Mouse (Mus musculus) forebrain, embryonic 11.5 days (tissue): ENCODE results near the gene Nr2c2. TPM values are rescaled to one million over a fixed set of nuclear protein-coding genes. Genes with fewer than 3 reads are reported as not detected.
A peak's percentile ranks its signal among the peaks of the same experiment; 100 is the strongest.

Experiments used
- ATAC-seq: fragments of 200-750 bp; cut with Nextera tagmentation; replicated peaks from 2 replicates; pipeline ENCODE4 v1.8.0; 2017; ENCODE audit warnings: moderate TSS enrichment; ENCODE audit not compliant: low FRiP score
- DNase-seq: peaks from one replicate; pipeline ENCODE4 v3.0.0-alpha.2; 2017; ENCODE audit warnings: low spot score
- H3K27ac ChIP-seq: fragments of 300-500 bp; sonication (generic); 2 replicates; pipeline ENCODE4 v1.5.1; 2014; ENCODE audit warnings: low read depth, low read length
- H3K27me3 ChIP-seq: fragments of 300-500 bp; sonication (generic); 2 replicates; pipeline ENCODE4 v1.6.1; 2014; ENCODE audit warnings: mild to moderate bottlenecking, low read length, mixed read lengths; ENCODE audit not compliant: control insufficient read depth, insufficient read depth
- H3K36me3 ChIP-seq: fragments of 300-500 bp; sonication (generic); 2 replicates; pipeline ENCODE4 v1.6.1; 2014; ENCODE audit warnings: mild to moderate bottlenecking, low read length, moderate library complexity, mixed read lengths; ENCODE audit not compliant: control insufficient read depth, insufficient read depth
- H3K4me1 ChIP-seq: fragments of 300-500 bp; sonication (generic); replicated peaks from 2 replicates; pipeline ENCODE4 v1.6.1; 2014; ENCODE audit warnings: low read length, mixed read lengths; ENCODE audit not compliant: control insufficient read depth, insufficient read depth
- H3K4me2 ChIP-seq: fragments of 300-500 bp; sonication (generic); 2 replicates; pipeline ENCODE4 v1.6.1; 2014; ENCODE audit warnings: low read depth, mild to moderate bottlenecking, low read length, moderate library complexity, mixed read lengths; ENCODE audit not compliant: severe bottlenecking
- H3K4me3 ChIP-seq: fragments of 300-500 bp; sonication (generic); 2 replicates; pipeline ENCODE4 v1.5.1; 2014; ENCODE audit warnings: low read depth, low read length
- H3K9ac ChIP-seq: fragments of 300-500 bp; sonication (generic); 2 replicates; pipeline ENCODE4 v1.6.1; 2014; ENCODE audit warnings: low read length
- H3K9me3 ChIP-seq: fragments of 300-500 bp; sonication (generic); 2 replicates; pipeline ENCODE4 v1.6.1; 2016; ENCODE audit warnings: low read length, mixed read lengths; ENCODE audit not compliant: control insufficient read depth
- WGBS: fragments of 180-500 bp; shearing (Covaris S2); extraction: QIAGEN DNeasy Blood & Tissue Kit; methylation state at CpG from one replicate; pipeline ENCODE4 v1.1.7; 2014; 5-methylcytosine and 5-hydroxymethylcytosine counted together
- polyA plus RNA-seq: library from polyadenylated mRNA; unstranded; fragments of >200 nt; fragmentation: Nextera tagmentation; extraction: Ambion mirVana; gene quantifications from 2 replicates; pipeline ENCODE4 v1.2.1, GENCODE M21; 2014

Gene Nr2c2
- polyA plus RNA-seq, 1 experiment from 2014 or later: 38.5 TPM

GRCm38 (mm10) chr6:92133617-92134016, 42.4 kb downstream of the Nr2c2 start:
- no peaks in the 10 kb centered on the region for H3K9me3 ChIP-seq
- H3K36me3 ChIP-seq: peaks cover 2% of the 10 kb centered on the region; the same call in 1 of the 2 replicates
- no peak overlapping the region for H3K27ac ChIP-seq
- 97% methylated on average over 2 of the region's 2 CpGs for WGBS
- no peaks in the 10 kb centered on the region for H3K4me1 ChIP-seq
- DNase-seq (no peak), ATAC-seq (no peak)
- no peaks in the 10 kb centered on the region for H3K27me3 ChIP-seq
- H3K9ac ChIP-seq: no peak overlapping the region
- H3K4me2 ChIP-seq: no peak overlapping the region
- H3K4me3 ChIP-seq: no peak overlapping the region

- H3K27ac ChIP-seq: no peak overlapping the region
- 84% methylated on average over 2 of the region's 2 CpGs for WGBS
These were observed 45.2 kb downstream of the Nr2c2 start for GRCm38 (mm10) chr6:92136356-92136755.

DNA sequence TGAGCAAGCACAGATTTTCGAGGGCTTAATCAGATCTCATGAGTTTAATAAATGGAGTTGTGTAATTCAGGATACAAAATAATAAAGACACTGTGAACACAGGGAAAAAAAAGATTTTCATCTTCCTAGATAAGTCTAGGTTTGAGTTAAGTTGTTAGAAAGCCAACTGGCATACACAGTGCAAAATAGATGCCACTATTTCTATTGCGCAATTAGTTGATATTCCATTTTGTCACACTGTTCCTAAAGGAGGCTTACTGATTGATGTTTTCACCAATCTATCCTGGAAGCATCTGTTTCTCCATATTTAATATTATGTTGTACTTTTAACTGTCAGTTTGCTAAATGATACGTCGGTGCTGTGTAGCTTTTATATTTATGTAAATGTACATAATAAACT, 54.7 kb downstream of the Nr2c2 start:
- no peak overlapping the region for H3K4me3 ChIP-seq
- no peak overlapping the region for H3K4me2 ChIP-seq
- H3K27ac ChIP-seq: no peak overlapping the region
- ATAC-seq (no peak), DNase-seq (no peak)
- H3K4me1 ChIP-seq: no peaks in the 10 kb centered on the region
- no peaks in the 10 kb centered on the region for H3K9me3 ChIP-seq
- peaks cover 4% of the 10 kb centered on the region for H3K36me3 ChIP-seq
- WGBS: 95% methylated on average over 4 of the region's 4 CpGs
- no peak overlapping the region for H3K9ac ChIP-seq
- no peaks in the 10 kb centered on the region for H3K27me3 ChIP-seq

More at GRCm38 (mm10) chr6:92136356-92136755, 45.2 kb downstream of the Nr2c2 start:
- ATAC-seq (no peak), DNase-seq (no peak)
- Histone ChIP-seq H3K4me3 (no peak overlapping the region), H3K36me3 (peaks cover 2% of the 10 kb centered on the region; the same call in 1 of the 2 replicates), H3K4me1 (no peaks in the 10 kb centered on the region), H3K9me3 (no peaks in the 10 kb centered on the region), H3K27me3 (no peaks in the 10 kb centered on the region), H3K9ac (no peak overlapping the region), H3K4me2 (no peak overlapping the region)

DNA sequence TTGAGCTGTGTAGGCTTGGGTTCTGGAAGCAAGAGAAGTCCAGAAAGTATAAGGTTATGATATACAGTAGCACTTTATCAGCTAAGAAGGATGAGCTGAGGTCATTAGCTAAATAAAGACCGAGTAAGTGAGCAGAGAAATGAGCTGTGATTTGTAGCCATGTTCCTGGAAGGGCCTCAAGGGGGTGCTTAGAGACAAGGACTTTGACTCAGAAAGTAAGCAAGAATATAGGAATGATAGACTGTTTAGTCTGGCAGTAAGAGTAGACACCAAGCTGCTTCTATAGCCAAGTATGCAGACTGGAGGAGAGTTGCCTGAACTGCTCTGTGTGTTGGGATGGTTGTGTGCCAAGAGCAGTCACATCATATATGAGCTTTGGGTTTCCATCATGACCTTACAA, 62.6 kb downstream of the Nr2c2 start:
- Histone ChIP-seq H3K27me3 (no peaks in the 10 kb centered on the region), H3K36me3 (peaks cover 6% of the 10 kb centered on the region), H3K9me3 (no peaks in the 10 kb centered on the region), H3K9ac (no peak overlapping the region), H3K4me3 (no peak overlapping the region), H3K4me1 (no peaks in the 10 kb centered on the region), H3K27ac (no peak overlapping the region), H3K4me2 (no peak overlapping the region)
- no peak for DNase-seq
- 93% methylated on average over 1 of the region's 1 CpGs for WGBS
- ATAC-seq: no peak

DNA sequence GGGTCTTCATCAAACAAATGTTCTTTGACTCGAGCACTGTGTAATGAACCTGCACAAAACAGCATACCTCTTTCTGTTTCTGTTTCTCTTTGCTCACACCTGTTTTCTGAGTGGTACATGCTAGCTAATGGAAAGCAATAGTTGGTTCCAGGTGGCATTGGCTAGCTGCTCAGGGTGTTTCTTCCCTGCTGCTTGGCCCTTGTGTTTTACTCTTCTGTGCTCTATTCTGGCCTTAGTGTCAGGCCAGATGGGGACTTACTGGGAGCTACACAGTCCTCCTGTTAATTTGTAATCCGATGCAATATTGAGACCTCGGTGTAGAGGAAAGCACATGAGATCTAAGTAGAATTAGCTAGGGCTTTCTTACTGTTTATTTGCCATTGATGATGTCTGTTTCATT, 67.6 kb downstream of the Nr2c2 start:
- Histone ChIP-seq H3K36me3 (peaks cover 8% of the 10 kb centered on the region), H3K4me3 (no peak overlapping the region), H3K9ac (no peak overlapping the region), H3K27ac (no peak overlapping the region), H3K4me2 (no peak overlapping the region), H3K9me3 (no peaks in the 10 kb centered on the region), H3K4me1 (no peaks in the 10 kb centered on the region), H3K27me3 (no peaks in the 10 kb centered on the region)
- no peak for DNase-seq
- ATAC-seq: no peak
- WGBS: 89% methylated on average over 3 of the region's 3 CpGs

GRCm38 (mm10) chr6:92162724-92163123, 71.5 kb downstream of the Nr2c2 start:
- Histone ChIP-seq H3K9ac (no peak overlapping the region), H3K27me3 (no peaks in the 10 kb centered on the region), H3K4me1 (no peaks in the 10 kb centered on the region), H3K9me3 (no peaks in the 10 kb centered on the region), H3K27ac (no peak overlapping the region), H3K4me3 (no peak overlapping the region), H3K4me2 (no peak overlapping the region), H3K36me3 (peaks cover 16% of the 10 kb centered on the region)
- no peak for DNase-seq
- ATAC-seq: no peak
- 97% methylated on average over 1 of the region's 1 CpGs for WGBS

DNA sequence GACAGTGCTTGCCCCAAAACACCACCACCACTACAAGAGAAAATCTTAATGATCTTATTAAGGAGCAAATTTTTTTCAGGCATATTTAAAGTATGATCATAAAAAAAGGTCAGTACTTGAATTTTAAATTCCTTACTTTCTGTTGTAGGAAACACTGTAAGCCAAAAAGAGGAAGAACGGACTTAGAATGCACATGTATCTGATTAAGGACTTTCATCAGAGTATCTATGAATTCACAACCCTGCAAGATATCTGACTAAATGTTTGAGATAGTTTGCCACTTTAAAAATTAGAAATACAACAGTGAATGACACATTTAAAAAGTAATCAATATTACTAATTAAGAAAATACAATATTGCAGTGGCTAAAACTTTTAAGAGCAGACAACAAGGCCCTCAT, 85.3 kb downstream of the Nr2c2 start:
- Histone ChIP-seq H3K9me3 (no peaks in the 10 kb centered on the region), H3K36me3 (no peaks in the 10 kb centered on the region; the same call in 1 of the 2 replicates), H3K4me1 (no peaks in the 10 kb centered on the region), H3K27me3 (no peaks in the 10 kb centered on the region), H3K27ac (no peak overlapping the region), H3K4me3 (no peak overlapping the region), H3K4me2 (no peak overlapping the region), H3K9ac (no peak overlapping the region)
- 97% methylated on average over 1 of the region's 1 CpGs for WGBS
- no peak for DNase-seq
- no peak for ATAC-seq

DNA sequence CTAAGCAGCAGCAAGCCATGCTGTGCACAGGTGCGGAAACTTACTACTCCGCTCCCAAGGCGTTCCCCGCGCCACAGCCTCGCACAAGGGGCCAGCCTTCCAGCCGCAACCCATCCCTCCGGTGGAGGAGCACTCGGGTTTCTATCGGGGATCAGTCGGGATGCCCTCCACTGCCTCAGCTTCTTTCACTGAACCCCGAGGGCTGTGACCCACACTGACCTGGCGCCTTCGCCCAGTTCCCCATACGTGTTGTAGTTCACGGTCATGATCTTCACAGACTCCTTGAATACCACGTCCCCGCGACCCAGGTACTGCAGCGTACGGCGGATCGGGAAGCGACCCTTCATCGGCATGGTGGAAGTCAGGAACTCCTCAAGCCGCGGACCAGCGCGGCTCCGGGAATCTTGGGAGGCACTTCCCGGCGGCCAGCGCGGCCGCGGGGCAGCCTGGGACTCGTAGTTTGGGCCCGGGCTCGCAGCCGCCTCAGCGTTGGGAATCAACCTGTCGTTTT, 92.5 kb downstream of the Nr2c2 start, which contains the start of gene Mrps25:
Mrps25 (minus strand) TSS at position 413 of the 511 bp plus-strand sequence.
- peak; percentile 88 for DNase-seq
- Histone ChIP-seq H3K4me1 (peaks cover 4% of the 10 kb centered on the region; the same call in 1 of the 2 replicates), H3K36me3 (no peaks in the 10 kb centered on the region; the same call in 1 of the 2 replicates), H3K27ac (no peak within 1 kb of the TSS), H3K4me2 (peak within 1 kb of the TSS; percentile 82), H3K9me3 (no peaks in the 10 kb centered on the region), H3K9ac (peak within 1 kb of the TSS; percentile 83), H3K4me3 (peak within 1 kb of the TSS; percentile 79), H3K27me3 (no peaks in the 10 kb centered on the region)
- WGBS: under 1% methylated on average over 42 of the region's 42 CpGs
- peak; percentile 93 for ATAC-seq

GRCm38 (mm10) chr6:92184178-92184577, 93.0 kb downstream of the Nr2c2 start:
- no peak for DNase-seq
- WGBS: 6% methylated on average over 10 of the region's 10 CpGs
- H3K4me1 ChIP-seq: peaks cover 4% of the 10 kb centered on the region; the same call in 1 of the 2 replicates
- no peak overlapping the region for H3K27ac ChIP-seq
- H3K9me3 ChIP-seq: no peaks in the 10 kb centered on the region
- ATAC-seq: peak; percentile 72
- peaks cover under 1% of the 10 kb centered on the region; the same call in 1 of the 2 replicates for H3K36me3 ChIP-seq
- no peaks in the 10 kb centered on the region for H3K27me3 ChIP-seq
- peak overlapping the region; percentile 83 for H3K9ac ChIP-seq
- H3K4me3 ChIP-seq: peak overlapping the region; percentile 79
- peak overlapping the region; percentile 82 for H3K4me2 ChIP-seq
